Mouse (Mus musculus) activated CD4-positive, CD25-positive, alpha-beta regulatory T cell, adult 4 months (primary cell): ENCODE data around the gene Amhr2. TPM values are rescaled to one million over a fixed set of nuclear protein-coding genes. Genes with fewer than 3 reads are reported as not detected.

Experiments used
- ATAC-seq: one replicate; pipeline ENCODE4 v1.8.0; 2017
- polyA plus RNA-seq, 2 experiments: library from polyadenylated mRNA; unstranded; fragments of 100-300 nt; shearing (Covaris generic); gene quantifications; one replicate each; pipeline ENCODE4 v1.2.1; 2017

The Amhr2 gene
- polyA plus RNA-seq, 2 experiments from 2014 or later: not detected

DNA sequence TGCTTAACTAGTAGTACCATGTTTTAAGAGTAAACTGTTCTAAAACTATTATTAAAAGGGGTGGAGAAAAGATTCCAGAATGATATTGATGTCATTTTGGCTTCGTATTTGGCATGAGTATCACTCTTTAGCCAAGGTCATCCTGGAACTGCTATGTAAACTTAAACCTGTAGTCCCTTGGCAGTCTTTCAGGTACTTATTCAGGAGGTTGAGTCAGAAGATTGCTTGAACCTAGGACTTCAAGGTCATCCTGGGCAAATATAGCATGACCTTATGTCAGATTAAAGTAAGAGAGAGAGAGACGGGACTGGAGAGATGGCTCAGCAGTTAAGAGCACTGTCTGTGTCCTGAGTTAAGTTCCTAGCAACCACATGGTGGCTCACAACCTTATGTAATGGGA, 20.5 kb upstream of the Amhr2 start:
- no peak for ATAC-seq

DNA sequence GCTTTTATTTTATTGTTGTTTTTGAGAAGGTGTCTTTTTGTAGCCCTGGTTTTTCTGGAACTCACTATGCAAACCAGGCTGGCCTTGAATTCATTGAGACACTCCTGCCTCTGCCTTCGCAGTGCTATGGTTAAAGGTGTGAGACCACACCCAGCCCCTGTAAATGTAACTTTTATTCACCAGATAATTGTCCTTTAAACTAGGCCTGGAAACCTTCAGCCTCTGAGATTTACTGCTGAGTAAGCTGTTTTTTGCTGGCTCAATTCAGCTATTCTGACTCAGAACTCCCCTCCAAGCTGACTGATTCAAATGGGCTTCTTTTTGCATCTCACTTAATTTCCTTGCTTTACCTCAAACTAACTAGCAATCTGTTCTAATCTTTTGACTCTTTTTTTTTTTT, 18.2 kb upstream of the Amhr2 start:
- ATAC-seq: no peak

DNA sequence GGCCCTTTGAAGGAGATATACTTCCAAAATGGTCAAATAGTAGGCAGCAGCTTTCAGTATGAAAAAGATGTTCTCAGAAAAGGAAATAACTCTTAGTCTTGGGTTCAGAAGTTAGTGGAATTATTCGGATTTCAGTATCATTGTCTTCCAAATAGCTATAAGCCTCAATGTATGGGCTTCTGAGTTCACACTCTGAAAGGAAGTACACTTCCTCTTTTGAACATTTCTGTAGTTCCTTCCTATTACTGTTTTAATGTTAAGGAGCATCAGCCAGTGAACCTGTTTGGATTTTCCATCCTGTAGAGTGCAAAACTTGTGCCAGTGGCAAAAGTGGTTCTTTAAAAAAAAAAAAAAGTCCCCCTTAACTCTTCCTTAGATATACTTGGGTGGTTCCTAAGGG, 13.1 kb upstream of the Amhr2 start:
- ATAC-seq: no peak

DNA sequence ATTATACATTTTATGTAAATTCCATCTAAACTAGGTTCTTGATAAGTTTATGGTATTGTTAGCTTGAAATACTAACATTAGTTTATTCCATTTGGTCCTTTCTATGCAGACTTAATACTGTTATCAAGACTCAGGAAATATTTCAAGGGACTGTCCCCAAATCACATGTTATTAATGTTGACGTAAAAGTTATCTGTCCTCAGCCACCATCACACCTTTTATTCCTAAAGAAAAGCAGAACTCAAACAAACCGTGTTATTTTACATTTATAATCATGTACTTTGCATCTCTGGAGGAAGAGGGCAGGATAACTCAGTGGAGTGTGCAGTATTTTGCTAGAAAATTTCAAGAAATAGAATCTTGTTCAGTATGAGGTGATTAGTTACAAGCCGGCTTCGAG, 12.0 kb upstream of the Amhr2 start:
- ATAC-seq: no peak

DNA sequence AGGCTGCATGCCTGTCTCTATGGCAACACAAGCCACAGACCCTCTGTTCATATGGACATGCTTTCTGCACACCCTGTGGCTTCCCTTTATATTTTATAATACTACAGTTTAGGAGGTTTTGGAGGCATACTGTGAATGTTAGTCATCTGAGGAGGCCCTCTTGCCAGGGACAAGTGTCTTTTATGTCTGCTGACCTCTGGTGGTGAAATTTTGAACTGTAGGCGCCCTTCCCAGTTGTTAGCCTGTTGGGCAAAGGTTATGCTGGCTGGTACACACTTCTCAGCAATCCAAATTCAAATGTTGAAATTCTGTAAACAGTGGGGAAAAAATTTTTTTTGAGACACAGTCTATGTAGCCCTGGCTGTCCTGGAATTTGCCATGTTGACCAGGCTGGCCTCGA, 2.7 kb upstream of the Amhr2 start:
- ATAC-seq: no peak

DNA sequence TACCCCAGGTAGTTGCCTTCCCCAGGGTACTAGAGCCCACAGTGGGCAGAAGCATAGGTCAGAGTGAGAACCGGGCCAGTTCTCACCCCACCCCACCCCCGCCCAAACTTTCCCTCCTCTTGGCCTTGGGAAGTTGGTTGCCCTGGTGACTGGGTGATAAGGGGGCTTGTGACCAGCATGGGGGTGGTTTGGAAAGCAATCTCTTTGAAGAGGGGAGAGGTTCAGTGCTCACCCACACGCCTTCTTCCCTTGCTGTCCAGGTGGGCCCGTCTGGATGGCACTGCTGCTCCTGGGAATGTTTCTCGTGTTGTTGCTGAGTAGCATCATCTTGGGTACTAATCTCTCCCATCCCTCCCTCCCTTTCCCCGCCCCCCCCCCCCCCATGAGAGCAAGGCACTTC, 1.3 kb downstream of the Amhr2 start:
- ATAC-seq: no peak

GRCm38 (mm10) chr15:102449366-102449765, 4.2 kb downstream of the Amhr2 start:
- ATAC-seq: no peak

- ATAC-seq: no peak
These were observed 5.8 kb downstream of the Amhr2 start for GRCm38 (mm10) chr15:102450928-102451327.

GRCm38 (mm10) chr15:102451666-102452430, 6.7 kb downstream of the Amhr2 start:
- no peak for ATAC-seq

GRCm38 (mm10) chr15:102455993-102456392, 10.8 kb downstream of the Amhr2 start:
- no peak for ATAC-seq

GRCm38 (mm10) chr15:102458050-102458736, 13.0 kb downstream of the Amhr2 start:
- ATAC-seq: peak; percentile 28

DNA sequence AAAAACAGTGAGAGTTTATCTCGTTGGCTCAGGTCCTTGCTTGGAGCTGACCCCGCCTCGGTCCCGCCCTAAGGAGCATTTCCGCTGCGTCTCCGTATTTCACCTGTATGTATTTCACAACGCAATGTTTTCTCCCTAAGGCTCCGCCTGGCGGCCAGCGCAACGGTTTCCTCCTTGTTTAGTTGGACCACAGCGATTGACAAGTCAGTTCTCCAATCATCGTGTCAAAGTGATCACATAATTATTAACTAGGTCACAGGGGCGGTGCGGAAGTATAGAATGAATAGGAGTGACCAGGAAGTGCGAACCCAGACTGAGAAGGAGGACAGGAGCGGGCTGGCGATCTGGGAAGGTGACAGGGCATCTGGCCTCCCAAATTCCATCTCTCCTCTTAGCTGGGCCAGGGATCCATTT, 13.7 kb downstream of the Amhr2 start, which contains the start of gene Prr13:
Gene Prr13 (plus strand): TSS at position 125 of the 414 bp plus-strand sequence.
- ATAC-seq: peak; percentile 93

DNA sequence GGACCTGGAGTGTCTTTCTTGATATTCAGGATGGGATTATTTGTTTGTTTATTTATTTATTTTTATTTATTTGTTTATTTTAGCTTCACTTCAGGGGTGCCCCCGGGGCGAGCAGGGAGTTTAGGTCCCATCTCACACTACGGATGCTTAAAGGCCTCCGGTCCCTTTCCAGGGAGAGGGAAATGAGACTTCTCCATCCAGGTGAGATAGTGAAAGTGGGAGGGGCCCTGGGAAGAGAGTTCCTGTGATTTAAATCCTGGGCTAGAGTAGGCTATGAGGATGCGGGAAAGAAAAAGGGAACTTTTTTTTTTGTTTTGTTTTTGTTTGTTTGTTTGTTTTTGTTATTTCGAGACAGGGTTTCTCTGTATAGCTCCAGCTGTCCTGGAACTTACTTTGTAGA, 14.2 kb downstream of the Amhr2 start:
- no peak for ATAC-seq

GRCm38 (mm10) chr15:102459847-102460246, 14.7 kb downstream of the Amhr2 start:
- ATAC-seq: no peak

DNA sequence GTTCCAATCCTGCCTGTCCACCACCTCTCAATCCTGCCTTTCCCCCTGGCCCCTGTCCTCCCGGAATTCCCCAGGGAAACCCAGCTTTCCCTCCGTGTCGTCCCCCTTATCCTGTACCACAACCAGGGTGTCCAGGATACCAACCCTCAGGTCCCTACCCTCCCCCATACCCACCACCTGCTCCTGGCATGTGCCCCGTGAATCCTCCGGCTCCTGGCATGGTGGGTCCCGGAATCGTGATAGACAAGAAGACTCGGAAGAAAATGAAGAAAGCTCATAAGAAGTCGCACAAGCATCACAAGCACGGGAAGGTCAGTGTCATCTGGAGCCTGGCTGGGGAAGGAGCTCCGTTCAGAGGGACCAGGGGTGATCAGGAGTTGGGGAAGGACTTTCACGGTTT, 15.2 kb downstream of the Amhr2 start:
- ATAC-seq: no peak

DNA sequence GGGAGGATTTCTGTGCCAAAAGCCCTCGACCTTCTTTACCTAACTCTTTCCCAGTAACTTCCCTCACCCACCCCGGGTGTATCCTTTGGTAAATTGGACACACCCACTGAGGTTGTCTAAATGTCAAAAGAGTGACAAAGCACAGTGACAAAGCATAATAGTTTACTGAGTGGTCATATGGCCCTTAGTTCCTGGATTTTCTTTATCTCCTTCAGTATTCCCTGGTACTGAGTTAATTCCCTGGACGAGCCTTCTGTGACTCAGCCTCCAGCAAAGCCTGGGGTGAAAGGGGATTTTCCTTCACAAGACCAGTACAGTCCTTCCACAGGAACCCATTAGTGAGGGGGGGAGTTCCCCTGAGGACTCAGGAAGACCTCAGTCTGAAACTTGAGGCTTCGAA, 15.8 kb downstream of the Amhr2 start:
- no peak for ATAC-seq

DNA sequence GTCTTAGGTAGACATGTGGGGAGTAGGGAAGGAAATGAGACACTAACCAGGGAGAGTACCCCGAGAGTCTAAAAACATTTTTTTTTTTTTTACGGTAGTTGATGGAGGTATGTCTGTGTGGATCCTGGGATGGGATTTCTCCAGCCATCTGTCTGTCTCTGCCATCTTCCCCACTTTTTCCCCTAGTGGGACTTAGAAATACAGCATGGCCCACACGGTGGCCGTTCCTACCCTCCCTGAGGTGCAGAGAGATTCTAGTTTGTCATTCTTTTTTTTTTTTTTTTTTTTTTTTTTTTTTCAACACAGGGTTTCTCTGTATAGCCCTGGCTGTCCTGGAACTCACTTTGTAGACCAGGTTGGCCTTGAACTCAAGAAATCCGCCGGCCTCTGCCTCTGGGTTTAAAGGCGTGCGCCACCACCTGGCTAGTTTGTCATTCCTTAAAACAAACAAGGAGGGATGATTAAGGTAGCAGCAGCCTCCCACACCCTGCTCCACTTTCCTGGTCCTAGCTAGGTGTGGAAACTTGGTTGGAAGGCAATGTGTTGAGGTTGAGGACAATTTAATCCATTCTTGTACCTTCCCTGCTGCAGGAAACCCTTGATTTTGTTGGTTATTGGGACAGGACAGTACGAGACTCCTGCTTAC, 16.4 kb downstream of the Amhr2 start:
- no peak for ATAC-seq

DNA sequence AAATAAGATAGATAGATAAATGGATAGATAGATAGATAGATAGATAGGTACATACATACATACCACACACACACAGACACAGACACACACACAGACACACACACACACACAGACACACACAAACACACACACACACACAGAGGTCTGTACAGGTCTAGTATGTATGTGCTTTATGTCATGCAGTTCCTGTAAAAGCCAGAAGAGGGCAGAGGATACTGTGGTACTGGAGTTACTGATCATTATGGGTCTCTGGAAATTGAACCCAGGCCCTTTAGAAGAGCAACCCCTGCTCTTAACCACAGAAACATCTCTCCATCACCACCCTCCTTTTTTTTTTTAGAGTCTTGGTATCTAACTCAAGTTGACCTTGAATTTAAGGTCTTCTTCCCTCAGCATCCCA, 18.5 kb downstream of the Amhr2 start:
- no peak for ATAC-seq

- no peak for ATAC-seq
These were observed 23.7 kb downstream of the Amhr2 start for GRCm38 (mm10) chr15:102468675-102469370.

- ATAC-seq: peak; percentile 98
These were observed 25.0 kb downstream of the Amhr2 start, which contains the start of gene Pcbp2 for GRCm38 (mm10) chr15:102470183-102470604. Gene Pcbp2, plus strand, starts transcription at chr15:102470539.

DNA sequence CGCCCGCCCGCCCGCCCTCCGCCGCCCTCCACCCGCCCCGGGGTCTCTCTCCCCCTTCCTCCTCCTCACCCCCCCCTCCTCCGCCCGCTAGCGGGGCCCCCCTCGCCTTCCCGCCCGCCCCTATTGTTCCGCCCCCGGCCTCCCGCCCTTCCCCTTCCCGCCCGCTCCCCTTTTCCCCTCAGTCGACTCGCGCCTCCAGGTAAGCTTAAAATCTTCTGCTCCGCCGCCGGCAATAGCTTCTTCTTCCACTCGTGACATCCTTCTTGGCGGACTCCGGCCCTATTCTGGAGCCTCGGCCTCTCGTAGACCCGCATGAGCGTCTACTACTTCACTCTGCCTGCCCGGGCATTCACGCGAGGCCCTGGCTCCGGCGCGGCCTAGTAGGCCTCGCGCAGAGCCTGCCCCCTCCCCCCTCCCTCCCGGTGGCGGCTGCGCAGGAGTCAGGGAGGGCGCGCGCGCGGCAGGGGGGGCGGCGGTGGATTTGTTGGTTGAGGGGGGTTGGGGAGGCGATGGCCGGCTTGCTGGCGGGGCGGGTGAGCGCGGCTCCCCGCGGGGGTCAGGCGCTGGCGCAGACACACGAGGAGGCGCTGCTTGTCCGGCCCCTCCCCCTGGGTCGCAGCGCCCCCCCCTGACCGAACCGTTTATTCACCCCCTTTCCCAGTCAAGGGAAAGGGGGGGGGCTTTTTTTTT, 25.6 kb downstream of the Amhr2 start:
- no peak for ATAC-seq

GRCm38 (mm10) chr15:102471295-102471645, 26.1 kb downstream of the Amhr2 start:
- ATAC-seq: no peak
